Mouse (Mus musculus) G1E (cell line): ENCODE measurements around the gene Nrf1. TPM values are rescaled to one million over a fixed set of nuclear protein-coding genes. Genes with fewer than 3 reads are reported as not detected.

ENCODE experiments used
- ATAC-seq: 2 replicates; pipeline ENCODE4 v1.8.0; 2016; ENCODE audit warnings: mild to moderate bottlenecking; ENCODE audit not compliant: insufficient number of reproducible peaks, poor library complexity, low FRiP score, severe bottlenecking; ENCODE audit errors: extremely low read depth
- DNase-seq: peaks from one replicate; pipeline ENCODE4 v3.0.0; 2012; ENCODE audit warnings: low spot score
- H3K27me3 ChIP-seq: 2 replicates; pipeline ENCODE4 v1.6.1; 2012; ENCODE audit warnings: mild to moderate bottlenecking, low read length, inconsistent platforms; ENCODE audit not compliant: insufficient read depth
- H3K36me3 ChIP-seq: replicated peaks from 2 replicates; pipeline ENCODE3; 2012; ENCODE audit warnings: mild to moderate bottlenecking, inconsistent platforms
- H3K4me1 ChIP-seq: 2 replicates; pipeline ENCODE4 v1.6.1; 2012; ENCODE audit warnings: low read depth, low read length, inconsistent platforms, mixed read lengths; ENCODE audit not compliant: insufficient read depth
- H3K4me3 ChIP-seq: 2 replicates; pipeline ENCODE4 v1.5.1; 2012; ENCODE audit warnings: low read depth, mild to moderate bottlenecking, inconsistent platforms, low read length, moderate library complexity, mixed read lengths
- H3K9me3 ChIP-seq: replicated peaks from 2 replicates; pipeline ENCODE4 v1.6.1; 2012; ENCODE audit warnings: inconsistent platforms
- CTCF ChIP-seq: IDR thresholded peaks from 2 replicates; pipeline ENCODE4 v1.5.1; 2012; ENCODE audit warnings: low read depth, low read length, inconsistent platforms, mixed read lengths
- GATA1 ChIP-seq: IDR thresholded peaks from 2 replicates; pipeline ENCODE4 v1.6.1; 2012; ENCODE audit warnings: borderline replicate concordance, low read length, inconsistent platforms, mixed read lengths
- GATA2 ChIP-seq: IDR thresholded peaks from 2 replicates; pipeline ENCODE4 v1.6.1; 2012; ENCODE audit warnings: low read depth, low read length, inconsistent platforms, borderline replicate concordance
- POLR2AphosphoS5 ChIP-seq: IDR thresholded peaks from 2 replicates; pipeline ENCODE4 v1.6.1; 2012; ENCODE audit warnings: low read depth, low read length, inconsistent platforms; ENCODE audit not compliant: insufficient replicate concordance
- TAL1 ChIP-seq: conservative IDR thresholded peaks from 2 replicates; pipeline ENCODE4 v1.6.1; 2012; ENCODE audit warnings: low read depth, low read length, inconsistent platforms, mixed read lengths
- polyA plus RNA-seq: library from polyadenylated mRNA; stranded (reverse); fragments of >175 nt; gene quantifications from 2 replicates; pipeline ENCODE4 v1.2.3, GENCODE M21; 2012
- total RNA-seq, 2 experiments: library from RNA; stranded (forward) in 1 of 2; stranded (reverse) in 1 of 2; fragments of 200-1000 nt in 1 of 2; fragments of >200 nt in 1 of 2; fragmentation: Nextera tagmentation in 1 of 2; gene quantifications; 2 replicates each; pipeline ENCODE4 v1.2.3; 2014 to 2017

Gene Nrf1
- total and polyA plus RNA-seq, 3 experiments: 9.7 to 79.0 (median 52.4) TPM

- H3K36me3 ChIP-seq: peaks cover 25% of the 10 kb centered on the region
- no peaks in the 10 kb centered on the region for H3K27me3 ChIP-seq
- H3K9me3 ChIP-seq: no peaks in the 10 kb centered on the region
- ATAC-seq (no peak), DNase-seq (no peak)
- no peak overlapping the region for H3K4me3 ChIP-seq
- H3K4me1 ChIP-seq: peaks cover 8% of the 10 kb centered on the region
- no peak for TF ChIP-seq GATA1
- TF ChIP-seq TAL1: no peak
- TF ChIP-seq POLR2AphosphoS5: no peak
- TF ChIP-seq CTCF: no peak
- TF ChIP-seq GATA2: no peak
Measured at GRCm38 (mm10) chr6:30062544-30062943, 14.8 kb downstream of the Nrf1 start.

DNA sequence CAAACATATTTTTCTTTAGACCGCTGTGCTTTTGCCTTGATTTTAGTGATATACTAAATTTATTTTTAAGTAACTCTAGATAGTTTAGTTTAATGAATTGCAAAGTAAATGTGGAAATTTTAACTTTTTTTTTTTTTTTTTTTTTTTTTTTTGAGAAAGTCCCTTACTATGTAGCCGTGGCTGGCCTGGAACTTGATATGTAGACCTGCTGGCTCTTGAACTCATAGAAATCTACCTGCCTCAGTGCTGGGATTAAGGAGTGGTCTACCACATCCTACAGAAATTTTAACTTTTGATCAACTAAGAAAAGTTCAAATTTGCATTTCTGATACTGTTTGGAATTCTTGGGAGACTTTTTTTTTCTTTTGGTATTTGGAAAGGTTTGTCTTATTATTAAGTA, 17.6 kb downstream of the Nrf1 start:
- no peak for ATAC-seq
- TF ChIP-seq GATA1 (no peak), GATA2 (no peak), CTCF (no peak), POLR2AphosphoS5 (no peak), TAL1 (no peak)

GRCm38 (mm10) chr6:30066746-30067145, 19.0 kb downstream of the Nrf1 start:
- no peak for ATAC-seq
- no peak for DNase-seq
- H3K4me1 ChIP-seq: peaks cover 11% of the 10 kb centered on the region
- H3K27me3 ChIP-seq: no peaks in the 10 kb centered on the region
- peaks cover 41% of the 10 kb centered on the region for H3K36me3 ChIP-seq
- TF ChIP-seq CTCF (no peak), GATA2 (no peak), TAL1 (no peak), POLR2AphosphoS5 (no peak), GATA1 (no peak)
- no peak overlapping the region for H3K4me3 ChIP-seq
- H3K9me3 ChIP-seq: no peaks in the 10 kb centered on the region

More for the DNA sequence above, 17.6 kb downstream of the Nrf1 start:
- Histone ChIP-seq H3K27me3 (no peaks in the 10 kb centered on the region), H3K4me1 (peaks cover 8% of the 10 kb centered on the region), H3K36me3 (peaks cover 36% of the 10 kb centered on the region), H3K9me3 (no peaks in the 10 kb centered on the region), H3K4me3 (no peak overlapping the region)
- no peak for DNase-seq

GRCm38 (mm10) chr6:30072476-30072875, 24.7 kb downstream of the Nrf1 start:
- no peak for ATAC-seq
- Histone ChIP-seq H3K36me3 (peaks cover 44% of the 10 kb centered on the region), H3K4me1 (peaks cover 19% of the 10 kb centered on the region), H3K9me3 (no peaks in the 10 kb centered on the region), H3K27me3 (no peaks in the 10 kb centered on the region), H3K4me3 (no peak overlapping the region)
- DNase-seq: no peak
- TF ChIP-seq GATA1 (no peak), CTCF (no peak; the same call in 1 of the 2 replicates)

DNA sequence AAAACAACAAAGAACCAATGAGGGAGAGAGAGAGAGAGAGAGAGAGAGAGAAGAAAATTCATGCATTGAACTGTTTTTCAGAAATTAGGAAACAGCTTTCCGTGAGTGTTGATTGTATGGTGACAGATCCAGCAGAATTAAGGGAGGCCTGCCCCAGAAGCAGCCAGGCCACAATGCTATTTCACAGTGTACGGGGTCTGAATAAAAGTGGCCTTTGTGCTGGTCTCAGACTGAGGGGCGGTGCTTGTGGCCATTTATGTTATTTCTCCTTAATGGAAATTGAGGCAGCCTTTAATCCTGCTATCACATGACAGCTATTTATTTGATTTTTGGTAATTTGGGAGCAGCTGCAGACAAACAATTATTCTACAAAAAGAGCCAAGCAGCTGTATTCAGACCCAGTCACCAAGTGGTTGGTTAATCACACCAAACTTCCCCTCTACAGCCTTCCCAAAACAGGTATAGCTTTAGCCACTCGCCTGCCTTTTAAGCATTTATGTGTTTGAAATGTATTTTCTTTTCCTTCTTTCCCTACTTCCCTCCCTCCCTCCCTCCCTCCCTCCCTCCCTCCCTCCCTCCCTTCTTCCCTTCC, 31.2 kb downstream of the Nrf1 start:
- Histone ChIP-seq H3K36me3 (peaks cover 30% of the 10 kb centered on the region), H3K9me3 (no peaks in the 10 kb centered on the region), H3K4me3 (no peak overlapping the region), H3K27me3 (no peaks in the 10 kb centered on the region), H3K4me1 (peaks cover 16% of the 10 kb centered on the region)
- ATAC-seq: no peak
- DNase-seq: no peak
- TF ChIP-seq GATA2: no peak
- no peak for TF ChIP-seq POLR2AphosphoS5
- TF ChIP-seq TAL1: no peak
- TF ChIP-seq CTCF: no peak
- TF ChIP-seq GATA1: no peak

- H3K4me3 ChIP-seq: no peak overlapping the region
- no peaks in the 10 kb centered on the region for H3K27me3 ChIP-seq
- H3K9me3 ChIP-seq: no peaks in the 10 kb centered on the region
- peaks cover 23% of the 10 kb centered on the region for H3K36me3 ChIP-seq
- no peak for DNase-seq
- TF ChIP-seq CTCF: no peak
- no peak for TF ChIP-seq GATA2
- TF ChIP-seq GATA1: no peak
- no peak for TF ChIP-seq POLR2AphosphoS5
- no peak for TF ChIP-seq TAL1
- H3K4me1 ChIP-seq: peaks cover 18% of the 10 kb centered on the region
- no peak for ATAC-seq
Measured at GRCm38 (mm10) chr6:30081339-30081738, 33.6 kb downstream of the Nrf1 start.

- no peak for ATAC-seq
- Histone ChIP-seq H3K4me1 (peaks cover 20% of the 10 kb centered on the region), H3K4me3 (no peak overlapping the region), H3K36me3 (peaks cover 21% of the 10 kb centered on the region), H3K9me3 (no peaks in the 10 kb centered on the region), H3K27me3 (no peaks in the 10 kb centered on the region)
- DNase-seq: no peak
- no peak for TF ChIP-seq TAL1
- TF ChIP-seq POLR2AphosphoS5: no peak
- no peak for TF ChIP-seq GATA2
- no peak for TF ChIP-seq GATA1
- TF ChIP-seq CTCF: no peak
Measured at GRCm38 (mm10) chr6:30083307-30083706, 35.5 kb downstream of the Nrf1 start.
